Mouse (Mus musculus) hindbrain, postnatal 0 days (tissue): ENCODE data around the gene Bpifb1. TPM values are rescaled to one million over a fixed set of nuclear protein-coding genes. Genes with fewer than 3 reads are reported as not detected.
A peak's percentile ranks its signal among the peaks of the same experiment; 100 is the strongest.

Source experiments
- ATAC-seq: fragments of 200-750 bp; cut with Nextera tagmentation; 2 replicates; pipeline ENCODE4 v1.8.0; 2017; ENCODE audit warnings: mild to moderate bottlenecking, moderate TSS enrichment, moderate library complexity
- DNase-seq: peaks from one replicate; pipeline ENCODE4 v3.0.0-alpha.2; 2015; ENCODE audit warnings: low spot score
- H3K27ac ChIP-seq: fragments of 300-500 bp; sonication (generic); 2 replicates; pipeline ENCODE4 v1.5.1; 2014; ENCODE audit warnings: mild to moderate bottlenecking
- H3K27me3 ChIP-seq: fragments of 300-500 bp; sonication (generic); 2 replicates; pipeline ENCODE4 v1.6.1; 2014; ENCODE audit warnings: low read length, mixed read lengths; ENCODE audit not compliant: insufficient read depth
- H3K36me3 ChIP-seq: fragments of 300-500 bp; sonication (generic); 2 replicates; pipeline ENCODE4 v1.6.1; 2014; ENCODE audit warnings: low read length, mixed read lengths; ENCODE audit not compliant: insufficient read depth
- H3K4me1 ChIP-seq: fragments of 300-500 bp; sonication (generic); 2 replicates; pipeline ENCODE4 v1.6.1; 2014; ENCODE audit warnings: antibody characterized with exemption, low read length, mixed read lengths; ENCODE audit not compliant: insufficient read depth
- H3K4me2 ChIP-seq: fragments of 300-500 bp; sonication (generic); 2 replicates; pipeline ENCODE4 v1.6.1; 2014; ENCODE audit warnings: low read depth, mild to moderate bottlenecking, low read length, moderate library complexity, mixed read lengths
- H3K4me3 ChIP-seq: fragments of 300-500 bp; sonication (generic); 2 replicates; pipeline ENCODE4 v1.5.1; 2014; ENCODE audit warnings: low read length
- H3K9ac ChIP-seq: fragments of 300-500 bp; sonication (generic); replicated peaks from 2 replicates; pipeline ENCODE4 v1.6.1; 2014; ENCODE audit warnings: mild to moderate bottlenecking, low read length, moderate library complexity, mixed read lengths
- H3K9me3 ChIP-seq: fragments of 300-500 bp; sonication (generic); 2 replicates; pipeline ENCODE4 v1.6.1; 2016; ENCODE audit warnings: low read length, mixed read lengths
- CTCF ChIP-seq: IDR thresholded peaks from 2 replicates; pipeline ENCODE4 v1.5.1; 2016; ENCODE audit warnings: antibody characterized with exemption, control low read depth, low read depth
- WGBS: fragments of 180-500 bp; shearing (Covaris S2); extraction: QIAGEN DNeasy Blood & Tissue Kit; methylation state at CpG from one replicate; pipeline ENCODE4 v1.1.7; 2014; 5-methylcytosine and 5-hydroxymethylcytosine counted together
- polyA plus RNA-seq: library from polyadenylated mRNA; unstranded; fragments of >200 nt; fragmentation: Nextera tagmentation; extraction: Ambion mirVana; gene quantifications from 2 replicates; pipeline ENCODE4 v1.2.1, GENCODE M21; 2015
- total RNA-seq: library from RNA; depleted of rRNA; stranded (reverse); fragments of >200 nt; gene quantifications from 2 replicates; pipeline ENCODE4 v1.2.3, GENCODE M21; 2014

The Bpifb1 gene
- total and polyA plus RNA-seq, 2 experiments from 2014 or later, result 0.10 to 0.26 TPM

GRCm38 (mm10) chr2:154189877-154190434 lies 662 bp upstream of the Bpifb1 start:
- DNase-seq, result no peak
- Histone ChIP-seq H3K27ac (no peak overlapping the region), H3K4me1 (no peaks in the 10 kb centered on the region), H3K4me3 (no peak overlapping the region), H3K9me3 (no peaks in the 10 kb centered on the region), H3K27me3 (no peaks in the 10 kb centered on the region), H3K9ac (no peak overlapping the region), H3K36me3 (no peaks in the 10 kb centered on the region), H3K4me2 (no peak overlapping the region)
- ATAC-seq, result no peak
- 90% methylated on average over 7 of the region's 7 CpGs for WGBS
- TF ChIP-seq CTCF, result no peak

DNA sequence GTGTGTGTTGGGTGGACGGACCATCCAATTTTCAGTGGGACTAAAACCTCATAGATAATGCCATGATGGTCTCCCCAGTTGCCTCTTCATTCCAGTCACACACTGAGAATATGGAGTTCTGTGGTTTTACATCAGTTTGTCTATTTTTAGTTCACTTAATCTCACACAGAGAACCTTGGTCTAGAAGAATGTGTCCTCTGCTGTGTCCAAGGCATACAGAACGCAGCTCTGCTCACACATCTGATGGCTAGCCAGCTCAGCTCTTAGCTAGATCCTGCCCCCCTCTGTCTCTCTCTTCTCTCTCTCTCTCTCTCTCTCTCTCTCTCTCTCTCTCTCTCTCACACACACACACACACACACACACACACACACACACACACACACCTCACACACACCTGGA lies 1.5 kb downstream of the Bpifb1 start:
- no peak overlapping the region for H3K27ac ChIP-seq
- 78% methylated on average over 2 of the region's 2 CpGs for WGBS
- H3K4me1 ChIP-seq, result no peaks in the 10 kb centered on the region
- no peak overlapping the region for H3K4me3 ChIP-seq
- H3K9me3 ChIP-seq, result no peaks in the 10 kb centered on the region
- H3K4me2 ChIP-seq, result no peak overlapping the region
- H3K36me3 ChIP-seq, result no peaks in the 10 kb centered on the region
- TF ChIP-seq CTCF, result no peak
- DNase-seq (no peak), ATAC-seq (no peak)
- no peaks in the 10 kb centered on the region for H3K27me3 ChIP-seq
- no peak overlapping the region for H3K9ac ChIP-seq

GRCm38 (mm10) chr2:154193071-154193470 lies 2.5 kb downstream of the Bpifb1 start:
- Histone ChIP-seq H3K9ac (no peak overlapping the region), H3K9me3 (no peaks in the 10 kb centered on the region), H3K36me3 (no peaks in the 10 kb centered on the region), H3K4me2 (no peak overlapping the region), H3K4me1 (no peaks in the 10 kb centered on the region), H3K4me3 (no peak overlapping the region), H3K27me3 (no peaks in the 10 kb centered on the region), H3K27ac (no peak overlapping the region)
- TF ChIP-seq CTCF, result no peak
- no peak for ATAC-seq
- no peak for DNase-seq
- 94% methylated on average over 4 of the region's 4 CpGs for WGBS

DNA sequence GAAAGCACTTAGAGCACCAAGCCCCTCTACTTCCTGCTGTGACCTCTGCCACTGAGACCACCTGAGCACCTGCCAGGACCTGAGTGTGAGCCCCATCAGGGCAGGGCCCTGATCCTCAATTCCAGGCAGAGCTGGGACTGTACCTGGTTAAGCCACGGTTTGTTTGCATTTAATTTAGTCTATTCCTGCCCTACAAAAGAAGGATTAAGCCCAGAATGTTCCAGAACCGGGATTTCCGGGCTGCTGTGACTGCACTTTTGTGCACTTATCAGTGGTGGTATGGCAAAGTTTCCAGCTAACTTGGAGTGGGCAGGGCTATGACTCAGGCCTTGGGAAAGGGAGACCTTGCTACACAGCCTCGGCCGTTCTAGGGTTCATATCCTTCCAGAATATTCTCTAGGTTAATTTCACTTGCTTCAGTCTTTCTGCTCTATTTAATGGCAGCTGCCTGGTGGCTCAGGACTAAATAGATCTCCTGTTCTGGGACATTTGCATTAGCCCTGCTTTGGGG lies 3.4 kb downstream of the Bpifb1 start:
- 79% methylated on average over 5 of the region's 5 CpGs for WGBS
- ATAC-seq, result no peak
- Histone ChIP-seq H3K36me3 (no peaks in the 10 kb centered on the region), H3K9me3 (no peaks in the 10 kb centered on the region), H3K4me3 (no peak overlapping the region), H3K27ac (no peak overlapping the region), H3K4me1 (no peaks in the 10 kb centered on the region), H3K4me2 (no peak overlapping the region), H3K9ac (no peak overlapping the region), H3K27me3 (no peaks in the 10 kb centered on the region)
- no peak for DNase-seq
- no peak for TF ChIP-seq CTCF

- TF ChIP-seq CTCF, result no peak
- H3K9me3 ChIP-seq, result no peaks in the 10 kb centered on the region
- H3K4me1 ChIP-seq, result no peaks in the 10 kb centered on the region
- no peaks in the 10 kb centered on the region for H3K36me3 ChIP-seq
- DNase-seq, result no peak
- 89% methylated on average over 9 of the region's 9 CpGs for WGBS
- no peak overlapping the region for H3K4me2 ChIP-seq
- no peak overlapping the region for H3K4me3 ChIP-seq
- H3K27ac ChIP-seq, result no peak overlapping the region
- no peak for ATAC-seq
- no peaks in the 10 kb centered on the region for H3K27me3 ChIP-seq
- H3K9ac ChIP-seq, result no peak overlapping the region
Observed at GRCm38 (mm10) chr2:154197036-154197435, 6.4 kb downstream of the Bpifb1 start.

- no peak for ATAC-seq
Observed at GRCm38 (mm10) chr2:154204630-154205029, 14.0 kb downstream of the Bpifb1 start.

GRCm38 (mm10) chr2:154206908-154207307 lies 16.3 kb downstream of the Bpifb1 start:
- ATAC-seq (no peak), DNase-seq (peak; percentile 44)
- 66% methylated on average over 7 of the region's 7 CpGs for WGBS
- H3K4me2 ChIP-seq, result no peak overlapping the region
- no peaks in the 10 kb centered on the region for H3K9me3 ChIP-seq
- H3K27me3 ChIP-seq, result no peaks in the 10 kb centered on the region
- H3K9ac ChIP-seq, result no peak overlapping the region
- H3K4me3 ChIP-seq, result no peak overlapping the region
- H3K36me3 ChIP-seq, result no peaks in the 10 kb centered on the region
- peak; percentile 75 for TF ChIP-seq CTCF
- H3K4me1 ChIP-seq, result no peaks in the 10 kb centered on the region
- no peak overlapping the region for H3K27ac ChIP-seq

More at GRCm38 (mm10) chr2:154204630-154205029, 14.0 kb downstream of the Bpifb1 start:
- no peak overlapping the region for H3K27ac ChIP-seq
- no peak for TF ChIP-seq CTCF
- H3K9ac ChIP-seq, result no peak overlapping the region
- H3K9me3 ChIP-seq, result no peaks in the 10 kb centered on the region
- no peak for DNase-seq
- WGBS, result 87% methylated on average over 4 of the region's 4 CpGs
- no peak overlapping the region for H3K4me3 ChIP-seq
- H3K4me2 ChIP-seq, result no peak overlapping the region
- no peaks in the 10 kb centered on the region for H3K36me3 ChIP-seq
- H3K4me1 ChIP-seq, result no peaks in the 10 kb centered on the region
- no peaks in the 10 kb centered on the region for H3K27me3 ChIP-seq
